Mouse (Mus musculus) megakaryocyte, embryonic 14.5 days (primary cell): ENCODE measurements around the gene Hmg20b.

Source experiments
- FLI1 ChIP-seq: IDR thresholded peaks from 2 replicates; pipeline ENCODE4 v1.6.1; 2012; ENCODE audit warnings: low read length, inconsistent platforms, mixed read lengths
- GATA1 ChIP-seq: IDR thresholded peaks from 3 replicates; pipeline ENCODE4 v1.6.1; 2012; ENCODE audit warnings: mixed read lengths, low read length, inconsistent platforms, borderline replicate concordance

DNA sequence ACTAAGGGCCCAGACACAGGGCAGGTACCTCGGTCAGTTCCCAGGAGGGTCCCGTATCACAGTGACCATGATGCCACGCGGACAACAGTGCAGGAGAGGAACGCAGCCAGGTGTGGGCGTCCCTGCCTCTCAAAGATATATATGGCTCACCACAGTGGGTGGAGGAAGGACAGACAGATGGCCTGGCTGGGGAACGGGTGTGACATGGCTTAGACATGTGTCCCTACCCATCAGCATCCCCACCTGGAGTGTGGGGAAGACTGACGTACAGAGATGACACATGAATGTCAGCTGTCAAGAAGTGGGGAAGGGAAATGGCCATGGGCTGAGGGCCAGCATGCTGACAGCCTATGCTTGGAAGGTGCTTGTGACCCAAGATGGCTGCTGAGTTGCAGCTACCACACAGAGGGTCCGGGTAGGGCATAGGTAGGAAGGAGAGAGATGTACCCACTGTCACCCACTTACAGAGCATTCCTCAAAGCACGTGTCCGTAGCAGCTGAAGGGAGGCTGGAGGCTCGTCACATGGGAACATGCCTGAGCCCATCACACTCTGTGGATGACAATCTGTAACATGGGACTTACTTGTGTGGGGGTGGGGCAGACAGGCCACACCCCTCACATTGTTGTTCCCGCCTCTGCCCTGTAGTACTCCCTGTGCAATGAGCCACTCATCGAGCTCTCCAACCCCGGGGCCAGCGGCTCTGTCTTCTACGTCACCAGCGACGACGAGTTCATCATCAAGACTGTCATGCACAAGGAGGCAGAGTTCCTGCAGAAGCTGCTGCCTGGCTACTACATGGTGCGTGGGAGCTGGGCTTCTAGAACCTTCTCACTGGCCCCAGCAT is 43.2 kb downstream of the Hmg20b start:
- no peak for TF ChIP-seq GATA1
- no peak for TF ChIP-seq FLI1
